Mouse (Mus musculus) CH12.LX (cell line): ENCODE measurements around the gene Gpr55. TPM values are rescaled to one million over a fixed set of nuclear protein-coding genes. Genes with fewer than 3 reads are reported as not detected.

ENCODE experiments used
- DNase-seq: peaks from one replicate; pipeline ENCODE4 v3.0.0-alpha.2; 2013; ENCODE audit errors: extremely low read depth
- H3K27ac ChIP-seq: 2 replicates; pipeline ENCODE4 v1.5.1; 2012; ENCODE audit warnings: low read depth, mild to moderate bottlenecking, control low read depth, moderate library complexity; ENCODE audit not compliant: insufficient read depth
- H3K27me3 ChIP-seq: replicated peaks from 2 replicates; pipeline ENCODE3; 2012; ENCODE audit warnings: inconsistent platforms
- H3K36me3 ChIP-seq, 2 experiments: replicated peaks in 1 of 2; 2 replicates each; pipeline versions ENCODE3 to v1.6.1; 2012; ENCODE audit warnings: inconsistent platforms in 1 of 2, low read length in 1 of 2, mild to moderate bottlenecking in 1 of 2, mixed read lengths in 1 of 2, moderate library complexity in 1 of 2; ENCODE audit not compliant: control insufficient read depth in 1 of 2, insufficient read depth in 1 of 2
- H3K4me1 ChIP-seq, 2 experiments: 2 replicates each; pipeline ENCODE4 v1.6.1; 2012; ENCODE audit warnings: inconsistent platforms in 1 of 2, moderate library complexity in 1 of 2; ENCODE audit not compliant: insufficient read depth in 2 of 2, control insufficient read depth in 1 of 2
- H3K4me2 ChIP-seq: 2 replicates; pipeline ENCODE4 v1.6.1; 2012; ENCODE audit warnings: low read depth, mild to moderate bottlenecking, control low read depth; ENCODE audit not compliant: poor library complexity, insufficient read depth, severe bottlenecking
- H3K4me3 ChIP-seq, 3 experiments: fragments of 150-350 bp in 1 of 3; sonication (generic) in 1 of 3; replicated peaks in 1 of 3; 2 replicates each; pipeline versions ENCODE3 to v1.5.1; 2011 to 2012; ENCODE audit warnings: low read depth in 2 of 3, low read length in 2 of 3, mild to moderate bottlenecking in 2 of 3, moderate library complexity in 2 of 3, control low read depth in 1 of 3, improper control_type of control experiment in 1 of 3, inconsistent platforms in 1 of 3, mixed read lengths in 1 of 3; ENCODE audit not compliant: poor library complexity in 1 of 3
- H3K79me2 ChIP-seq: replicated peaks from 2 replicates; pipeline ENCODE4 v1.6.1; 2012; ENCODE audit warnings: mild to moderate bottlenecking, moderate library complexity; ENCODE audit not compliant: control insufficient read depth, poor library complexity, insufficient read depth, severe bottlenecking; ENCODE audit errors: extremely low read depth
- H3K9ac ChIP-seq: 2 replicates; pipeline ENCODE4 v1.6.1; 2012; ENCODE audit warnings: low read depth, mild to moderate bottlenecking, control low read depth, moderate library complexity; ENCODE audit not compliant: insufficient read depth
- H3K9me3 ChIP-seq: replicated peaks from 2 replicates; pipeline ENCODE3; 2012; ENCODE audit warnings: low read length, inconsistent platforms, mixed read lengths
- BHLHE40 ChIP-seq: IDR thresholded peaks from 2 replicates; pipeline ENCODE4 v1.6.1; 2011; ENCODE audit warnings: mild to moderate bottlenecking, low read depth, low read length, improper control_type of control experiment
- CHD1 ChIP-seq: IDR thresholded peaks from 2 replicates; pipeline ENCODE4 v1.6.1; 2012; ENCODE audit warnings: low read depth, low read length, improper control_type of control experiment, inconsistent platforms
- CHD2 ChIP-seq: IDR thresholded peaks from 2 replicates; pipeline ENCODE4 v1.6.1; 2011; ENCODE audit warnings: low read length, improper control_type of control experiment
- CTCF ChIP-seq, 2 experiments: IDR thresholded peaks in 1 of 2; conservative IDR thresholded peaks in 1 of 2; 2 replicates each; pipeline ENCODE4 v1.5.1; 2011 to 2012; ENCODE audit warnings: low read depth in 2 of 2, low read length in 2 of 2, improper control_type of control experiment in 1 of 2, inconsistent platforms in 1 of 2, mild to moderate bottlenecking in 1 of 2, moderate library complexity in 1 of 2
- E2F4 ChIP-seq: IDR thresholded peaks from 2 replicates; pipeline ENCODE4 v1.6.1; 2011; ENCODE audit warnings: low read depth, low read length, improper control_type of control experiment; ENCODE audit not compliant: insufficient replicate concordance
- ELF1 ChIP-seq: IDR thresholded peaks from 2 replicates; pipeline ENCODE4 v1.6.1; 2014; ENCODE audit warnings: low read depth, mild to moderate bottlenecking, inconsistent platforms, low read length, improper control_type of control experiment
- EP300 ChIP-seq: IDR thresholded peaks from 2 replicates; pipeline ENCODE4 v1.6.1; 2011; ENCODE audit warnings: low read length, improper control_type of control experiment
- ETS1 ChIP-seq: conservative IDR thresholded peaks from 2 replicates; pipeline ENCODE4 v1.6.1; 2012; ENCODE audit warnings: low read depth, mild to moderate bottlenecking, inconsistent platforms, low read length, improper control_type of control experiment, moderate library complexity
- GABPA ChIP-seq: IDR thresholded peaks from 2 replicates; pipeline ENCODE4 v1.6.1; 2012; ENCODE audit warnings: low read depth, low read length, improper control_type of control experiment, inconsistent platforms; ENCODE audit not compliant: insufficient replicate concordance
- HCFC1 ChIP-seq: IDR thresholded peaks from 2 replicates; pipeline ENCODE4 v1.6.1; 2012; ENCODE audit warnings: low read depth, mild to moderate bottlenecking, inconsistent platforms, low read length, improper control_type of control experiment
- IRF4 ChIP-seq: IDR thresholded peaks from 2 replicates; pipeline ENCODE4 v1.6.1; 2014; ENCODE audit warnings: low read depth, mild to moderate bottlenecking, inconsistent platforms, low read length, improper control_type of control experiment
- JUND ChIP-seq: conservative IDR thresholded peaks from 2 replicates; pipeline ENCODE4 v1.6.1; 2011; ENCODE audit warnings: low read depth, low read length, improper control_type of control experiment
- MAZ ChIP-seq: IDR thresholded peaks from 2 replicates; pipeline ENCODE4 v1.6.1; 2012; ENCODE audit warnings: low read depth, mild to moderate bottlenecking, inconsistent platforms, low read length, improper control_type of control experiment, moderate library complexity
- MEF2A ChIP-seq: IDR thresholded peaks from 2 replicates; pipeline ENCODE4 v1.6.1; 2014; ENCODE audit warnings: low read depth, mild to moderate bottlenecking, inconsistent platforms, low read length, improper control_type of control experiment, borderline replicate concordance
- MXI1 ChIP-seq: IDR thresholded peaks from 2 replicates; pipeline ENCODE4 v1.6.1; 2011; ENCODE audit warnings: mild to moderate bottlenecking, low read depth, low read length, improper control_type of control experiment
- MYC ChIP-seq: IDR thresholded peaks from 2 replicates; pipeline ENCODE4 v1.6.1; 2011; ENCODE audit warnings: low read depth, mild to moderate bottlenecking, improper control_type of control experiment, low read length
- NRF1 ChIP-seq: IDR thresholded peaks from 2 replicates; pipeline ENCODE4 v1.6.1; 2014; ENCODE audit warnings: low read depth, mild to moderate bottlenecking, inconsistent platforms, low read length, improper control_type of control experiment, moderate library complexity
- PAX5 ChIP-seq: IDR thresholded peaks from 2 replicates; pipeline ENCODE4 v1.6.1; 2012; ENCODE audit warnings: low read length, inconsistent platforms, mixed read lengths
- POLR2A ChIP-seq: IDR thresholded peaks from 2 replicates; pipeline ENCODE4 v1.6.1; 2011; ENCODE audit warnings: low read depth, mild to moderate bottlenecking, improper control_type of control experiment, low read length
- POLR2AphosphoS2 ChIP-seq: IDR thresholded peaks from 2 replicates; pipeline ENCODE4 v1.6.1; 2011; ENCODE audit warnings: low read depth, low read length, improper control_type of control experiment
- RAD21 ChIP-seq: IDR thresholded peaks from 2 replicates; pipeline ENCODE4 v1.6.1; 2011; ENCODE audit warnings: low read depth, mild to moderate bottlenecking, low read length, improper control_type of control experiment, moderate library complexity
- RCOR1 ChIP-seq: conservative IDR thresholded peaks from 2 replicates; pipeline ENCODE4 v1.6.1; 2012; ENCODE audit warnings: low read depth, mild to moderate bottlenecking, inconsistent platforms, low read length, improper control_type of control experiment
- SIN3A ChIP-seq: IDR thresholded peaks from 2 replicates; pipeline ENCODE4 v1.6.1; 2012; ENCODE audit warnings: low read length, improper control_type of control experiment, inconsistent platforms
- TBP ChIP-seq: conservative IDR thresholded peaks from 2 replicates; pipeline ENCODE4 v1.6.1; 2011; ENCODE audit warnings: low read depth, low read length, improper control_type of control experiment
- TCF12 ChIP-seq: IDR thresholded peaks from 2 replicates; pipeline ENCODE4 v1.6.1; 2014; ENCODE audit warnings: low read depth, mild to moderate bottlenecking, inconsistent platforms, low read length, improper control_type of control experiment
- USF2 ChIP-seq: conservative IDR thresholded peaks from 2 replicates; pipeline ENCODE4 v1.6.1; 2011; ENCODE audit warnings: low read depth, low read length, improper control_type of control experiment
- ZC3H11A ChIP-seq: IDR thresholded peaks from 2 replicates; pipeline ENCODE4 v1.6.1; 2012; ENCODE audit warnings: low read depth, mild to moderate bottlenecking, inconsistent platforms, low read length, improper control_type of control experiment
- ZKSCAN1 ChIP-seq: IDR thresholded peaks from 2 replicates; pipeline ENCODE4 v1.6.1; 2012; ENCODE audit warnings: low read depth, inconsistent platforms, low read length, improper control_type of control experiment, borderline replicate concordance
- ZMIZ1 ChIP-seq: IDR thresholded peaks from 2 replicates; pipeline ENCODE4 v1.6.1; 2012; ENCODE audit warnings: low read depth, mild to moderate bottlenecking, inconsistent platforms, low read length, improper control_type of control experiment
- ZNF384 ChIP-seq: IDR thresholded peaks from 2 replicates; pipeline ENCODE4 v1.6.1; 2012; ENCODE audit warnings: low read depth, low read length, improper control_type of control experiment, inconsistent platforms
- dilution Hi-C: fragments of 300-500 bp; cut with MboI; formaldehyde crosslinking; loops from 2 replicates; pipeline ENCODE4 v1.14.3; 2020; ENCODE audit warnings: low sequenced_read_pairs; ENCODE audit not compliant: extremely low pct_unique_long_range_greater_than_20kb, extremely low pct_ligation_motif_present
- in situ Hi-C: fragments of 300-500 bp; cut with MboI; formaldehyde crosslinking; loops from 3 replicates; pipeline ENCODE4 v1.14.3; 2019; ENCODE audit warnings: low sequenced_read_pairs, low pct_ligation_motif_present, low pct_unique_long_range_greater_than_20kb, mixed read lengths
- polyA plus RNA-seq: library from polyadenylated mRNA; unstranded; fragments of >175 nt; gene quantifications from 2 replicates; pipeline ENCODE4 v1.2.1, GENCODE M21; 2012; ENCODE audit warnings: low read depth; ENCODE audit not compliant: insufficient read length
- total RNA-seq, 2 experiments: library from RNA; depleted of rRNA; stranded (reverse); fragments of 300-350 nt in 1 of 2; fragments of >200 nt in 1 of 2; gene quantifications; 2 replicates each; pipeline ENCODE4 v1.2.3; 2012 to 2014

The Gpr55 gene
- total and polyA plus RNA-seq, 3 experiments, result 16.4 to 24.3 (median 17.3) TPM

DNA sequence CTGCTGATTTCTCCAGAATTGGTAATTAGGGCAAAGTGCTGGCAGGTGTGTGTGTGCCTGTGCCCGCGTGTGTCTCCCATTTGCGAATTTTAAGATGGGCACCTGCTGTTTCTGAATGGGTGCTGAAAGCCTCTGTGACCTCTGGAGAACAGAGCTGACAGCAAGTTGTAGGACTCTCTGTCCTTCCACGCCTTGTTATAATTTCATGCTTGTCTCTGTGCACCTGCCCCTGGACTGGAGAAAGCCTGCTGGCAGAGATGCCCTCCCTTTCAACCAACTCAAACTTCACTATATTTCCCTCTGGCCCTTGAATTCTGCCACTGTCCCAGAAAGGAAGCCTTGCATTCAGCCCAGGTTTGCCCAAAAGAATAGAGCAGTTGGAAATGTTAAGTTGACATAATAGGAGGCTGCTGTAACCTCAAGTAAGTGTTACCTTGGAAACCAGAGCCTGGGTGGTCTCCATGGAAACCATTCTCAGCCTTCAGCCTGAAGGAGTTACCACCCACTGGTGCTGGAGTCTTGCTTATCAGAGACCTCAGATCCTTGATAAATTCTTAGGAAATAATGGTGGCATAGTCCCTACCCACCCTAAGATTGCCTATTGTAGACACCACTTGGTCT is 43.9 kb downstream of the Gpr55 start:
- dilution Hi-C loops, result no loop called here
- no peak overlapping the region for H3K27ac ChIP-seq
- TF ChIP-seq MXI1, result no peak
- no peak for TF ChIP-seq ZC3H11A
- TF ChIP-seq ZMIZ1, result no peak
- TF ChIP-seq HCFC1, result no peak
- TF ChIP-seq POLR2AphosphoS2, result no peak
- no peak for TF ChIP-seq MEF2A
- no peak for TF ChIP-seq TBP
- no peak for TF ChIP-seq CTCF (conservative IDR thresholded peaks at IDR 0.05 in 1 of 2, IDR thresholded peaks at IDR 0.05 in 1 of 2; ENCODE audit: low read depth in 2 of 2, low read length in 2 of 2)
- TF ChIP-seq MAZ, result no peak
- TF ChIP-seq RAD21, result no peak
- TF ChIP-seq BHLHE40, result no peak
- no peak for TF ChIP-seq MYC
- TF ChIP-seq PAX5, result no peak
- TF ChIP-seq ELF1, result no peak
- TF ChIP-seq EP300, result no peak
- TF ChIP-seq RCOR1, result no peak
- TF ChIP-seq ZNF384, result no peak
- no peak for TF ChIP-seq CHD1
- in situ Hi-C loops, result no loop called here
- no peak for DNase-seq
- H3K9ac ChIP-seq, result no peak overlapping the region
- no peaks in the 10 kb centered on the region for H3K79me2 ChIP-seq
- no peaks in the 10 kb centered on the region for H3K27me3 ChIP-seq
- no peak overlapping the region for H3K4me3 ChIP-seq
- H3K9me3 ChIP-seq, result peaks cover 7% of the 10 kb centered on the region
- H3K36me3 ChIP-seq, result no peaks in the 10 kb centered on the region
- peaks cover 0 to 6% of the 10 kb centered on the region in 2 experiments; a peak in 1 of 4 replicates for H3K4me1 ChIP-seq
- no peak overlapping the region for H3K4me2 ChIP-seq

GRCm38 (mm10) chr1:85915890-85916289 is 44.9 kb downstream of the Gpr55 start:
- Histone ChIP-seq H3K4me1 (peaks cover 0 to 6% of the 10 kb centered on the region in 2 experiments; a peak in 1 of 4 replicates), H3K27me3 (no peaks in the 10 kb centered on the region), H3K4me3 (no peak overlapping the region), H3K27ac (no peak overlapping the region), H3K9ac (no peak overlapping the region), H3K79me2 (no peaks in the 10 kb centered on the region), H3K9me3 (peaks cover 7% of the 10 kb centered on the region), H3K36me3 (no peaks in the 10 kb centered on the region), H3K4me2 (no peak overlapping the region)
- no peak for DNase-seq
- TF ChIP-seq CTCF (conservative IDR thresholded peaks at IDR 0.05 in 1 of 2, IDR thresholded peaks at IDR 0.05 in 1 of 2; ENCODE audit: low read depth in 2 of 2, low read length in 2 of 2) (no peak), POLR2A (no peak), TBP (no peak), NRF1 (no peak), E2F4 (no peak), ZKSCAN1 (no peak), USF2 (no peak), GABPA (no peak), CHD2 (no peak), IRF4 (no peak), SIN3A (no peak), MEF2A (no peak), ZC3H11A (no peak), ZNF384 (no peak), TCF12 (no peak), RCOR1 (no peak), RAD21 (no peak), JUND (no peak), HCFC1 (no peak), ETS1 (no peak)
- dilution Hi-C loops (no loop called here), in situ Hi-C loops (no loop called here)
